Mouse (Mus musculus): Measurements from ENCODE around the gene Itpr3. TPM values are rescaled to one million over a fixed set of nuclear protein-coding genes. Genes with fewer than 3 reads are reported as not detected.

Itpr3 gene
- total RNA-seq, 2 experiments from 2014 or later, result 2.3 to 5.3 TPM

GRCm38 (mm10) chr17:27038335-27039050 lies 18.6 kb upstream of the Itpr3 start:
- no peak for DNase-seq (ENCODE audit: low spot score in 2 of 2)

GRCm38 (mm10) chr17:27039432-27040102 lies 17.5 kb upstream of the Itpr3 start:
- DNase-seq (ENCODE audit: low spot score in 2 of 2), result no peak

GRCm38 (mm10) chr17:27040304-27041045 lies 16.6 kb upstream of the Itpr3 start:
- no peak for DNase-seq (ENCODE audit: low spot score in 2 of 2)

GRCm38 (mm10) chr17:27041046-27041786 lies 15.9 kb upstream of the Itpr3 start:
- no peak for DNase-seq (ENCODE audit: low spot score in 2 of 2)

- DNase-seq (ENCODE audit: low spot score in 2 of 2), result no peak
These were observed 15.4 kb upstream of the Itpr3 start for GRCm38 (mm10) chr17:27041787-27042055.

GRCm38 (mm10) chr17:27042840-27043239 lies 14.3 kb upstream of the Itpr3 start:
- no peak for DNase-seq (ENCODE audit: low spot score in 2 of 2)

- no peak for DNase-seq (ENCODE audit: low spot score in 2 of 2)
These were observed 11.9 kb upstream of the Itpr3 start for GRCm38 (mm10) chr17:27045164-27045563.

GRCm38 (mm10) chr17:27047762-27048444 lies 9.2 kb upstream of the Itpr3 start:
- no peak for DNase-seq (ENCODE audit: low spot score in 2 of 2)

- DNase-seq (ENCODE audit: low spot score in 2 of 2), result peak in 1 of 2 experiments; percentile 33
These were observed 8.5 kb upstream of the Itpr3 start for GRCm38 (mm10) chr17:27048445-27049239.

- DNase-seq (ENCODE audit: low spot score in 2 of 2), result no peak
These were observed 6.3 kb upstream of the Itpr3 start for GRCm38 (mm10) chr17:27050853-27051252.

GRCm38 (mm10) chr17:27051514-27051913 lies 5.6 kb upstream of the Itpr3 start:
- no peak for DNase-seq (ENCODE audit: low spot score in 2 of 2)

- no peak for DNase-seq (ENCODE audit: low spot score in 2 of 2)
These were observed 934 bp upstream of the Itpr3 start for GRCm38 (mm10) chr17:27056170-27056569.

- DNase-seq (ENCODE audit: low spot score in 2 of 2), result no peak
These were observed 482 bp downstream of the Itpr3 start for GRCm38 (mm10) chr17:27057517-27058055.

GRCm38 (mm10) chr17:27060698-27061097 lies 3.6 kb downstream of the Itpr3 start:
- no peak for DNase-seq (ENCODE audit: low spot score in 2 of 2)

- DNase-seq (ENCODE audit: low spot score in 2 of 2), result no peak
These were observed 4.6 kb downstream of the Itpr3 start for GRCm38 (mm10) chr17:27061727-27062126.

- DNase-seq (ENCODE audit: low spot score in 2 of 2), result no peak
These were observed 5.6 kb downstream of the Itpr3 start for GRCm38 (mm10) chr17:27062684-27063083.

- DNase-seq (ENCODE audit: low spot score in 2 of 2), result no peak
These were observed 6.6 kb downstream of the Itpr3 start for GRCm38 (mm10) chr17:27063717-27064116.

- no peak for DNase-seq (ENCODE audit: low spot score in 2 of 2)
These were observed 7.1 kb downstream of the Itpr3 start for GRCm38 (mm10) chr17:27064195-27064594.

GRCm38 (mm10) chr17:27066065-27066464 lies 9.0 kb downstream of the Itpr3 start:
- no peak for DNase-seq (ENCODE audit: low spot score in 2 of 2)

- DNase-seq (ENCODE audit: low spot score in 2 of 2), result no peak
These were observed 12.0 kb downstream of the Itpr3 start for GRCm38 (mm10) chr17:27069071-27069470.

Measured in layer of hippocampus, postnatal 14 days (tissue).